Mouse (Mus musculus) bone marrow macrophage, adult 2 months (primary cell): ENCODE results near the gene Ociad2. TPM values are rescaled to one million over a fixed set of nuclear protein-coding genes. Genes with fewer than 3 reads are reported as not detected.

Experiments
- H3K27ac ChIP-seq: 2 replicates; pipeline ENCODE4 v1.5.1; 2012; ENCODE audit warnings: low read depth, low read length; ENCODE audit not compliant: insufficient read depth
- H3K4me1 ChIP-seq: 2 replicates; pipeline ENCODE4 v1.6.1; 2012; ENCODE audit warnings: low read length; ENCODE audit not compliant: control insufficient read depth, insufficient read depth
- H3K4me3 ChIP-seq: 2 replicates; pipeline ENCODE4 v1.5.1; 2012; ENCODE audit warnings: mild to moderate bottlenecking, low read length, moderate library complexity; ENCODE audit not compliant: insufficient read depth
- CTCF ChIP-seq: IDR thresholded peaks from 2 replicates; pipeline ENCODE4 v1.5.1; 2012; ENCODE audit warnings: low read depth, mild to moderate bottlenecking, low read length, moderate library complexity
- POLR2A ChIP-seq: IDR thresholded peaks from 2 replicates; pipeline ENCODE4 v1.6.1; 2012; ENCODE audit warnings: mild to moderate bottlenecking, low read depth, low read length, borderline replicate concordance
- polyA plus RNA-seq: library from polyadenylated mRNA; stranded (reverse); fragments of >200 nt; gene quantifications from 2 replicates; pipeline ENCODE4 v1.2.4, GENCODE M21; 2012; ENCODE audit not compliant: missing spikeins, insufficient read depth, insufficient read length

The Ociad2 gene
- polyA plus RNA-seq, 1 experiment = 1.4 TPM

DNA sequence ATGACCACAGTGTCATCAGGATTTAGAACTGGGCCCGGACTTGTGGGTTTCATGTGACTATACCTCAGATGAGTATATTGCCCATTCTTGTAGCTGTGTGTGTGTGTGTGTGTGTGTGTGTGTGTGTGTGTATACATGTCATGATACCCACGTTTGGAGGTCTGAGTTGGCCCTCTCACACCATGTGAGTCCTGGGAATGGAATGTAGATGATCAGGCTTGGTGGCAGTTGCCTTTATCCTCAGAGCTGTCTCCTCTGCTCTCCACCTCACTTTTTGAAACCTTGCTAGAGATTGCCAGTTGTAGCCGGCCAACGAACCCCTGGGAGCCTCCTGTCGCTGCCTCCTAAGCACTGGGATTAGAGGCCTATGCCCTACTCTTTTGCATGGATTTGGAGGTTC is 31.8 kb upstream of the Ociad2 start:
- TF ChIP-seq CTCF (no peak), POLR2A (no peak)
- Histone ChIP-seq H3K4me1 (no peaks in the 10 kb centered on the region), H3K4me3 (no peak overlapping the region), H3K27ac (no peak overlapping the region)

DNA sequence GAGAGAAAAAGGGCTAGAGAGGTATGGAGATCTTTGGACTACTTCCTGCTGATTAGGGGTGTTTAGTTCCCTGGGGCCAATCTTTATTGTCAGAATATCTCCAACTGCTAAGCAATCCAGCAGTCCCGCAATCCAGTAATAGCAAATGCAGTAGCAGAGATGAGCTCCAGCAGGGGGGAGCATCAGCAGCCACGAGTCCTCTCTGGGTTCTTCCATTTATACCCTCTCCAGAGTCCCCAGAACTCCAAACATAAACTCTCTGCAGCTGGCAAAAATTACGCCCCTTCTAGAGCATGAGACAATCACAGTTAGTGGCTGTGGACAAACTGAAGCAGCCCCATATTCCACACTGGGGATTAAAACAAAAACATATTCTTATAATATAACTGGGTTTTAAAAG is 28.9 kb upstream of the Ociad2 start:
- H3K4me3 ChIP-seq = no peak overlapping the region

DNA sequence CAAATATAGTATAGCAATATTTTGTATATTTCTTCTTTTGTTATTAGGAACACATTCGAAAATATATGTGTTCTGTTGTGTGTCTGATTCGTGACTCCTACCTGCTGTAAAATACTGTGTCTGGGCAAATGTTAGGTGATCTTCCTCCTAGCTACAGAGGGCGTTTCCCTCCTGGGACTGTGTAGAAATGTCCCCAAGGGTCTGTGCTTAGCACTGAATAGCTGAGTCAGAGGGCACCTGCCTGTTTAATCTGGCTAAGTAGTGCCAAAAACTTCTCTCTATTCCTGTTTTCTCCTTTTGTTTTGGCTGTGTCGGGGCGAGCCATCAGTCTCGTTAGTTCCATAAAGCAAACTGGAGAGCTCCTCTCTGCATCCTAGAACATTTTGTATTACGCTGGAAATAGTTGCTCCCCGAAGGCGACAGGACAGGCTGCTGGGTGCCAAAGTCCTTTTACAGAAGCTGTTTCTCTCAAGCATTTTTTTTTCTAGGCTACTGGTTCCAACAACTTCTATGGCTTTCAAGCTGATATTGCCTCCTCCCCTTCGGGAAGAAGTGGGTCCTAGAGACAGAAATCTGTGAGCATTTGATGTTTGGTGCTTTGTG is 28.1 kb upstream of the Ociad2 start:
- H3K4me3 ChIP-seq = no peak overlapping the region
- H3K27ac ChIP-seq = no peak overlapping the region
- TF ChIP-seq CTCF = no peak
- no peak for TF ChIP-seq POLR2A
- peaks cover 4% of the 10 kb centered on the region for H3K4me1 ChIP-seq

More for the DNA sequence above, 28.9 kb upstream of the Ociad2 start:
- no peak overlapping the region for H3K27ac ChIP-seq
- peaks cover 4% of the 10 kb centered on the region for H3K4me1 ChIP-seq
- no peak for TF ChIP-seq CTCF
- no peak for TF ChIP-seq POLR2A

DNA sequence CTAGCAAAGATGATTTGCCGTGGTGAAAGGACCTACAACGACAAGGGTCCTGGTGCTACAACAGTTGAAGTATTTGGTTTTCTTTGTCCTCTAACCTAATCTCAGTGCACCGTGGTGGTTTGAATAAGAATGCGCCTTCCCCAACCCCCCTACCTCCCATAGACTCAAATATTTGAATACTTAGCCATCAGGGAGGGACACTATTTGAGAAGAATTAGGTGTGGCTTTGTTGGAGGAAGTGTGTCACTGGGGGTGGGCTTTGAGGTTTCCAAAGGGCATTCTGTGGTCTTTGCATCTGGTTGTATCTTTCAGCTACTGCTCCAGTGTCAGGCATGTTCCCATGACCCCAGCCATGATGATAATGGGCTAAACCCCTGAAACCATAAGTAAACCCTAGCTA is 27.1 kb upstream of the Ociad2 start:
- no peak for TF ChIP-seq CTCF
- no peak for TF ChIP-seq POLR2A
- Histone ChIP-seq H3K4me3 (no peak overlapping the region), H3K27ac (no peak overlapping the region)

DNA sequence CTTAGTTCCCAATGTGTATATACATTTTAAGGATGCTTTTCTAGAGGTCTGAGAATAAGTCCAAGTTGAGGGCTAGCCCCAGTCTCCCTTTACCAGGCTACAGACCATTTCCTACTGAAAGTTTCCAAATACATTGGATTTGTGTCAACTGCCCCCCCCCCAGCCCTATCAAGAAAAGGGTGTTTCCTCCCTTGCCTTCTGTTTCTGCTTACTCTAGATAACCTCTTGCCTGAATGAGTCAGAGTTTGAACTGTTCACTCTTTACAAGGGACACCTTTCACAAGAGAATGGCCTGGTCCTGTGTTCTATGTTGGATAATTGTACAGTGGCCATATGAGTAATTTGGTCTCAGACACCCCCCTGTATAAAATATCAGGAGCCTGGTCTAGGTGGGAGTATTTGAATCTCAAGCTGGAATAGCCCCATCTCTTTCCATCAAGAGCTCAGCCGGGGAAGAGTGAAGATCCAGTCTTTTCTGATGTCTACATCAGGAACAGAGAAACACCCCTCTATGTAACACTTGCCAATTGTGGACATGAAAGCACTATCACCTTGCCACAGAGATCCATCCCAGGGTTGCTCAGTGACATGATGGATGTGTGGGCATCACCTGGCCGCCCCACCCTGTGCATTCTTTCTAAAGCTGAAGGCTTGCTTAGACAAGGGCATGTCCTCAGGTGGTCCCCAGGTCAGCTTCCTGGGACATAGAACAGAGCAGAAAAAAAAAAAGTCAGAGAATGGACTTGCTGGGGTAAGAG is 23.5 kb upstream of the Ociad2 start:
- peaks cover 4% of the 10 kb centered on the region for H3K4me1 ChIP-seq
- H3K4me3 ChIP-seq = no peak overlapping the region
- no peak for TF ChIP-seq CTCF
- TF ChIP-seq POLR2A = no peak
- no peak overlapping the region for H3K27ac ChIP-seq

More for the DNA sequence above, 27.1 kb upstream of the Ociad2 start:
- H3K4me1 ChIP-seq = peaks cover 4% of the 10 kb centered on the region

DNA sequence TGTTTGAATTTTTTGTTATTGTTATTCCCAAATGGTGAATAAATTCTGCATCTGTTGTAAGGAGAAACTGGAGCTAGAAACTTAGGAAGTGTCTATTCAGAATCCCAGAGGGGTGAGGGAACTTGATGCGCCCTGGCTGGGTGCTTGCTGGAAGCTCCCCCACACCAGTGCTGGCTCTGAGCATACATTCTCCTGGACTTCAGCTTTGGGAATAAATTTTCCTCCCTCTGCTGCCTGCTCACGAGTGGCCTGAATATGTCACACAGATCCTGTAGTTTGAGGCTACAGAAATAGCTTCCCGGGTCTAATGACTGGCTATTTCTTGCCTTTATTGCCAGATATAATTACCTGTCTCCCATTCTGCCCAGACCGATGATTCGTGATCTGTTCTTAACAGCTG is 22.0 kb upstream of the Ociad2 start:
- no peak overlapping the region for H3K27ac ChIP-seq
- H3K4me3 ChIP-seq = no peak overlapping the region
- H3K4me1 ChIP-seq = peaks cover 4% of the 10 kb centered on the region
- TF ChIP-seq CTCF = no peak
- no peak for TF ChIP-seq POLR2A

DNA sequence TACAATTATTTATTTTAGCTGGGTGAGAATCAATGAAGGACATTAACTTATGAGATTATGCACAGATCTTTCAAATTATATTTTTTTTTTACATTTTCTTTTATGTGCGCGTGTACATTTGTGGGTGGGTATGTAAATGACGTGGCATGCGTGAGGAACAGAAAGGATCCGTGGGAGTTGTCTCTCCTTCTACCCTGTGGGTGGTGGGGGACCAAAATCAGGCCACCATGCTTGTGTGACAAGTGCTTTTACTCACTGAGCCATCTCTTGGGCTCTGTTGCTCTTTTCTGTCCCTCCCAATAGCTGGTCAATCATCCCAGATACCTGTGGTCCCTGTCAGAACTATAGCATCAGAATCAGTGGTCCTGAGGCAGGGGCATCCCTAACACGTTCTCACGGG is 21.5 kb upstream of the Ociad2 start:
- Histone ChIP-seq H3K4me3 (no peak overlapping the region), H3K4me1 (peaks cover 4% of the 10 kb centered on the region), H3K27ac (no peak overlapping the region)
- TF ChIP-seq CTCF = no peak
- no peak for TF ChIP-seq POLR2A

DNA sequence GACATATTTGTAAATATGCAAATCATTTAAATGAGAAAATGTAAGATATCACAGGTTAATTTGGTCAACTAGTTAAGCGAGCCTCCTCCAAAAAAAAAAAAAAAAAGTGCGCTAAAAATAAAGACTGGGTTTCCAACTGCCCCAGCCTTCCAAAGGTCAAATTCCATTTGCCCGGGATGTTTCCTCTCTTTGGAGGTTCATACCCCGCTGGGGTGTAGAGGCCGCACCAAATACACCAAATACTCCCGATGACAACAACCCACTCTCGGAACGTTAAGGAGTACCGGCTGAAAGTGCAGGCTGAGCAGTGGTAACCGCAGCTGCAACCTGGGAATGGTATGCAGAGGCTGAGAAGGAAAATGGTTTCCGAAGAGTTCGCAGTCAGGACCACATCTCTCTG is 19.4 kb upstream of the Ociad2 start:
- no peak for TF ChIP-seq CTCF
- no peak for TF ChIP-seq POLR2A
- Histone ChIP-seq H3K4me3 (no peak overlapping the region), H3K4me1 (no peaks in the 10 kb centered on the region), H3K27ac (no peak overlapping the region)

DNA sequence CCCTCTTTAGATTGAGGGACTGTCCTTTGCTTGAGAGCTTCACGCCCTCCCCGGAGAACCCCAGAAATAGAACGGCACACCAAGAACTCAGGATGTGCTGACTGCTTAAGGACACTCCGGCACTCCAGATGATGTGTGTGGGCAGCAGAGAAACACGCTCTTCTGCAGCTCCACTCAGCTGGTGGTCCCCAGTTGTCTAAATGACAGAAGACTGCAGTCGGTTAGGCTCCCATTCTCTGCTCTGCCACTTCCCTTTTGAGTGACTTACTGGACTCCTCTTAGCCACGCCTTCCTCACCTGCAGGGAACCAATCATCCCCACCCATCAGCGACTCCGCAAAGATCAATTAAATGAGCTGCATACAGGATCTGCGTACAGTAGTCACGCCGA is 18.9 kb upstream of the Ociad2 start:
- Histone ChIP-seq H3K27ac (no peak overlapping the region), H3K4me1 (no peaks in the 10 kb centered on the region), H3K4me3 (no peak overlapping the region)
- TF ChIP-seq CTCF (no peak), POLR2A (no peak)

DNA sequence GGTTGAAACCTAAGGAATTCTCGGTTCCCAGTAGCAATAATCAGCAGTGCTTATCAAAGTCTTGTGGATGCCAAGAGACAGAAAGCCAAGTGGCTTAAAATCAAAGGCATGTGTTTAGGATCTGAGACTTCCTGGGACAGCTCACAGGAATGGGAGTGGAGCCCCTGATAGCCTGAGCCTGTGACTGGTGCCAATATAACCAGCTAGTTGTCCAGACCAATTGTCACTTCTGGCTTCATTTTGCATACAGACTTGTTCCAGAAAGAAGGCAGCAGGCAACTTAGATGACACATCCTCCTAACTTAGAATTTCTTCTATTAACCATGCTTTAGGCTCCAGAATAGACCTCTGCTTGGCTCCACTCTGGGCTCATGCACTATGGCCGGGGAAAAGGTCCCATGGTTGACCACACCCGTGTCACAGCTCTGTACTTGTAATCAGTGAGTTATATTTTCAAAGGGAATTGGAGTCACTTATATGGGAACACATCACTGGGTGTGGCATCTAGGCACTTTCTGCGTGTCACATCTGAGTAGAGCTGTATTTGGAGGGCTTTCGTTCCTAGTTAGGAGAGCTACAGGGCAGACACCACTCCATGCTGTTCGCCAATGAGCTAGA is 18.4 kb upstream of the Ociad2 start:
- H3K27ac ChIP-seq = no peak overlapping the region
- no peaks in the 10 kb centered on the region for H3K4me1 ChIP-seq

More for the DNA sequence above, 18.4 kb upstream of the Ociad2 start:
- no peak for TF ChIP-seq CTCF
- TF ChIP-seq POLR2A = no peak
- H3K4me3 ChIP-seq = no peak overlapping the region
